Mouse (Mus musculus) ES-E14 (cell line): ENCODE measurements around the gene Pax5. TPM values are rescaled to one million over a fixed set of nuclear protein-coding genes. Genes with fewer than 3 reads are reported as not detected.

ENCODE experiments used
- DNase-seq: peaks from one replicate; pipeline ENCODE4 v3.0.0-alpha.2; 2013; ENCODE audit warnings: low read depth, low spot score
- H3K27ac ChIP-seq: 2 replicates; pipeline ENCODE4 v1.5.1; 2012; ENCODE audit warnings: low read depth, mild to moderate bottlenecking, low read length, moderate library complexity, mixed read lengths; ENCODE audit not compliant: poor library complexity, insufficient read depth, severe bottlenecking
- H3K36me3 ChIP-seq: 2 replicates; pipeline ENCODE4 v1.6.1; 2012; ENCODE audit warnings: mild to moderate bottlenecking, low read length, moderate library complexity, mixed read lengths; ENCODE audit not compliant: control insufficient read depth, poor library complexity, insufficient read depth, severe bottlenecking
- H3K4me1 ChIP-seq, 2 experiments: fragments of 150-350 bp in 1 of 2; sonication (generic) in 1 of 2; 2 replicates each; pipeline ENCODE4 v1.6.1; 2012; ENCODE audit warnings: low read length in 2 of 2, mild to moderate bottlenecking in 1 of 2, mixed read lengths in 1 of 2; ENCODE audit not compliant: control insufficient read depth in 2 of 2, insufficient read depth in 2 of 2, poor library complexity in 1 of 2
- H3K4me3 ChIP-seq, 2 experiments: fragments of 150-350 bp in 1 of 2; sonication (generic) in 1 of 2; 2 replicates each; pipeline ENCODE4 v1.5.1; 2012; ENCODE audit warnings: low read length in 2 of 2, low read depth in 1 of 2, mild to moderate bottlenecking in 1 of 2, mixed read lengths in 1 of 2; ENCODE audit not compliant: insufficient read depth in 1 of 2, poor library complexity in 1 of 2, severe bottlenecking in 1 of 2
- H3K9ac ChIP-seq: 2 replicates; pipeline ENCODE4 v1.6.1; 2012; ENCODE audit warnings: low read depth, mild to moderate bottlenecking, low read length, mixed read lengths; ENCODE audit not compliant: poor library complexity, insufficient read depth, severe bottlenecking
- H3K9me3 ChIP-seq: fragments of 150-350 bp; sonication (generic); 2 replicates; pipeline ENCODE4 v1.6.1; 2012; ENCODE audit warnings: low read depth, mild to moderate bottlenecking, low read length; ENCODE audit not compliant: control insufficient read depth, insufficient read depth
- CHD2 ChIP-seq: IDR thresholded peaks from 2 replicates; pipeline ENCODE4 v1.6.1; 2014; ENCODE audit warnings: mild to moderate bottlenecking, low read depth, low read length, inconsistent platforms
- HCFC1 ChIP-seq: IDR thresholded peaks from 2 replicates; pipeline ENCODE4 v1.6.1; 2012; ENCODE audit warnings: low read length, inconsistent platforms, borderline replicate concordance; ENCODE audit not compliant: insufficient read depth
- MAFK ChIP-seq: IDR thresholded peaks from 2 replicates; pipeline ENCODE4 v1.6.1; 2014; ENCODE audit warnings: mild to moderate bottlenecking, low read depth, low read length, inconsistent platforms; ENCODE audit not compliant: insufficient read depth
- ZC3H11A ChIP-seq: IDR thresholded peaks from 2 replicates; pipeline ENCODE4 v1.6.1; 2012; ENCODE audit warnings: low read depth, mild to moderate bottlenecking, inconsistent platforms, low read length, borderline replicate concordance
- ZNF384 ChIP-seq: IDR thresholded peaks from 2 replicates; pipeline ENCODE4 v1.6.1; 2012; ENCODE audit warnings: low read depth, low read length, inconsistent platforms
- in situ Hi-C, 2 experiments: fragments of 600-800 bp; cut with MboI; formaldehyde crosslinking; loops; one replicate each; pipeline ENCODE4 v1.15.1; 2025; ENCODE audit warnings: low sequenced_read_pairs in 2 of 2, inconsistent platforms in 1 of 2; ENCODE audit not compliant: unreplicated experiment in 2 of 2
- total RNA-seq: library from RNA; depleted of rRNA; stranded (reverse); fragments of 300-350 nt; gene quantifications from 2 replicates; pipeline ENCODE4 v1.2.3, GENCODE M21; 2012

Gene Pax5
- total RNA-seq, 1 experiment, result 0.13 TPM

DNA sequence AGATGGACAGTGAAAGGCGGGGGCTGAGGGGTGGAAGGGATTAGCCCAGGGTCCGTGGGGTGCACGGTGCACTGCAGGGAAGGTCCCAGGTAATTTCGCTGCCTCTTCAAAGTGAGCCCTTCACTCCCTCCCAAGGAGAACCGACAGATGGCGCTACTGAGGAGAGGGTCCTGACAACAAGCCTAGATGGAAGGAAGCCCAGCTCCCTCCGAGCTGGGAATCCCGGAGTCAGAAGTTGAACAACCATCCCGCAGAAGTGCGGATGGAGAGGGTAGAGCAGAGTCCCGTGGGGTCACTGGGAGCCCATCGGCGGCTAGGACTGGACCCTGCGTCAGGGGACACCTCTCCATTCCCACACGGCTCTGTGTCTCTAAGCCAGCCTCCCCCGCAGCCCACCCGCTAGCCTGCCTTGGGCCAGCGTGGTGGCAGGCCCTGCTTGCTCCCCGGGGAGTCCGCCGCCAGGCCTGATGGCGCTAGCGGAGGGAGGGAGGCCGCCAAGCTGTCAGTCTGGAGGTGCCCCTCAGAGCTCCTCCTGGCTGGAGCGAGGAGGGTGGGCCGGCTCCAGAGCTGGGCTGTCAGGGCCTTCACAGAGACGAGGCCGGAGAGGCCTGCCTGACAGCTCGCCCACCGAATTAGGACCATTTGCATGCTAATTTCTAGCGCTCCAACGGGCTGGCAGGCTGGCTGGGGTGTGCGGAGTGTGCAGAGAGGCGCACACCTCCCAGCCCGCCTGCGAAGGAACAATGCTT lies 152.3 kb downstream of the Pax5 start:
- TF ChIP-seq ZNF384, result no peak
- no peak for TF ChIP-seq MAFK
- TF ChIP-seq ZC3H11A, result no peak
- no peak for TF ChIP-seq HCFC1
- no peak for TF ChIP-seq CHD2
- Histone ChIP-seq H3K4me3 (peak overlapping the region; percentile 55 to 57), H3K36me3 (no peaks in the 10 kb centered on the region), H3K9ac (peak overlapping the region; percentile 42), H3K4me1 (peaks cover 2 to 22% of the 10 kb centered on the region in 2 experiments; a peak in 1 of 4 replicates), H3K9me3 (no peaks in the 10 kb centered on the region), H3K27ac (no peak overlapping the region)
- DNase-seq, result peak; percentile 94
- in situ Hi-C loops, result no loop called here

DNA sequence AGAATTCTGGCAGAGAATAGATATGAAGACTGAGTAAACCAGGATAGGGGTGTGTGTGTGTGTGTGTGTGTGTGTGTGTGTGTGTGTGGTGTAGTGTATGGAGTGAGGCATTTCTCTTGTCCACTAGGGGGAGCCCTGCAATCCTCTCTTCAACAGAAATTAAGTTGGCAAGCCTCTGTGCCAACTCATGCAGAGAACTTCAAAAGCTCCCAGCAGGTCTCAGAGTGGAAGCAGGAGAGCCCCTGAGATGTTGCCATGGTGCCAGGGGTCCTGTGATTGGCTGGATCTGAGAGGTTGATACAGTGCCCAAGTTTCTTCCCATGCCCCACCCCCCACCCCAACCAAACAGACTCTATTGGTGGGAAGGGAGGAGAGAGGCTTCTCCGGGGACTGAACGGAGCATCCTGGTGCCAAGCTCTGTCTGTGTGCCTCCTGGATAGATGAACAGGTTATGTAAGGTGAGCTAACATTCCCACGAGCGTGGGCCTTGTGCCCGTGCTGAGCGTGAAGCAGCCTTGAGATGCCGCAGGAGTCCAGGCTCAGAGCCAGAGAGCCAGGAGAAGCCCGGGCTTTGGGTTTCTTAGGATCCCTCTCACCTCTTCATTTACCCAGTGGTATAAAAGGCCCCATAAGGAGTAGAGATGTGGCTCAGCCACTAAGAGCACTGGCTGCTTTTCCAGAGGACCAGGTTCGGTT lies 153.6 kb downstream of the Pax5 start:
- Histone ChIP-seq H3K9me3 (no peaks in the 10 kb centered on the region), H3K27ac (no peak overlapping the region), H3K36me3 (no peaks in the 10 kb centered on the region), H3K9ac (no peak overlapping the region), H3K4me1 (peaks cover 2 to 23% of the 10 kb centered on the region in 2 experiments; a peak in 1 of 4 replicates), H3K4me3 (no peak overlapping the region)
- no peak for DNase-seq
- TF ChIP-seq HCFC1, result no peak
- in situ Hi-C loops, result no loop called here

DNA sequence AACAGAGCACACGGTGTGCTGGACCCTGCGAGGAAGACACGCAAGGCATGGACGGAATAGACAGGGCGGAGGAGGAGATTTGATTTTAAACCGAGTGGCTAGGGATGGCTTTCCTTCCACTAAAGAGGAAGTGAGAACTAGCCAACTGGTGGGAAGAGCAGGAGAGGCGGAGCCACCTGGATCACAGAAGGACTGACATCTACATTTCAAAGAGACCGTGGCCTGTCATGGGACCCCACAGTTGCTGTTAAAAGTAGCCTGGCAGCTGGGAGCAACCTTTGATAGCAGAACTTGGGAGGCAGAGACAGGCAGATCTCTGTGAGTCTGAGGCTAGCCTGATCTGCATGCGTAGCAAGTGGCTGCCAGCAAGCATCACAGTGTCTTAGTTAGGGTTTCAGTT lies 154.7 kb downstream of the Pax5 start:
- in situ Hi-C loops, result no loop called here
- no peaks in the 10 kb centered on the region for H3K36me3 ChIP-seq
- TF ChIP-seq MAFK (no peak), CHD2 (no peak), HCFC1 (no peak), ZC3H11A (no peak), ZNF384 (no peak)
- H3K9ac ChIP-seq, result peak overlapping the region; percentile 26; the same call in 1 of the 2 replicates
- peak overlapping the region; percentile 18 to 32; a peak in 1 of 4 replicates for H3K4me3 ChIP-seq
- peaks cover 2 to 26% of the 10 kb centered on the region in 2 experiments; a peak in 1 of 4 replicates for H3K4me1 ChIP-seq
- H3K27ac ChIP-seq, result no peak overlapping the region
- no peaks in the 10 kb centered on the region for H3K9me3 ChIP-seq
- peak; percentile 74 for DNase-seq

DNA sequence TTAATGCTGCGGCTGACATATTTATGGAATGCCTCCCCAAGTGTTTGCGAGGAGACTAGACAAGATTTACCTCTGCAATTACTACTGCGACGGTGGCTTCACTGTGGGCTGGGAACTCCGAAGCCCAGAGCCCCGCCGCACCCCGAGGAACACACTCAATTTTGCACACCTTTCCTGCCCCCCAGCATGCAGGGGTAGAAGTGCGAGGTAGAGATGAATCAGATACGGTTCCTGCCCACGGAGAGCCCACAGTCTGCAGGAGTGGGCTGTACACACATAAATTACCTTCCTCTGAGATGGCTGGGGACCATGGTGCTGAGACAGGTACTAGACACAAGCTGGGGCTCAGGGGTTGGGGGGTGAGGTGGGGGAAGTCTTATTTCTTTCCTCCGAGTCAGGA lies 158.8 kb downstream of the Pax5 start:
- Histone ChIP-seq H3K9ac (no peak overlapping the region), H3K27ac (no peak overlapping the region), H3K36me3 (no peaks in the 10 kb centered on the region), H3K4me1 (peaks cover 4 to 34% of the 10 kb centered on the region in 2 experiments), H3K9me3 (no peaks in the 10 kb centered on the region), H3K4me3 (no peak overlapping the region)
- in situ Hi-C loops, result no loop called here
- no peak for DNase-seq
- no peak for TF ChIP-seq ZC3H11A
- no peak for TF ChIP-seq HCFC1
- TF ChIP-seq MAFK, result no peak
- TF ChIP-seq CHD2, result no peak
- no peak for TF ChIP-seq ZNF384
